Mouse (Mus musculus) forebrain, embryonic 14.5 days (tissue): ENCODE results near the gene Nxpe3. TPM values are rescaled to one million over a fixed set of nuclear protein-coding genes. Genes with fewer than 3 reads are reported as not detected.

ENCODE experiments used
- ATAC-seq: fragments of 200-750 bp; cut with Nextera tagmentation; 2 replicates; pipeline ENCODE4 v1.8.0; 2017; ENCODE audit warnings: mild to moderate bottlenecking, moderate library complexity
- DNase-seq: peaks from one replicate; pipeline ENCODE4 v3.0.0-alpha.2; 2015; ENCODE audit warnings: low spot score
- H3K27ac ChIP-seq: fragments of 300-500 bp; sonication (generic); 2 replicates; pipeline ENCODE4 v1.5.1; 2014; ENCODE audit warnings: low read depth, mild to moderate bottlenecking, control low read depth, low read length, moderate library complexity
- H3K27me3 ChIP-seq: fragments of 300-500 bp; sonication (generic); replicated peaks from 2 replicates; pipeline ENCODE4 v1.6.1; 2014; ENCODE audit warnings: low read length, control low read depth, mixed read lengths; ENCODE audit not compliant: control insufficient read depth, insufficient read depth
- H3K36me3 ChIP-seq: fragments of 300-500 bp; sonication (generic); 2 replicates; pipeline ENCODE4 v1.6.1; 2014; ENCODE audit warnings: low read length, control low read depth; ENCODE audit not compliant: control insufficient read depth, insufficient read depth
- H3K4me1 ChIP-seq: fragments of 300-500 bp; sonication (generic); 2 replicates; pipeline ENCODE4 v1.6.1; 2014; ENCODE audit warnings: antibody characterized with exemption, low read length, control low read depth; ENCODE audit not compliant: control insufficient read depth, insufficient read depth
- H3K4me2 ChIP-seq: fragments of 300-500 bp; sonication (generic); 2 replicates; pipeline ENCODE4 v1.6.1; 2014; ENCODE audit warnings: mild to moderate bottlenecking, control low read depth, low read length
- H3K4me3 ChIP-seq: fragments of 300-500 bp; sonication (generic); 2 replicates; pipeline ENCODE4 v1.5.1; 2014; ENCODE audit warnings: low read depth, low read length, control low read depth
- H3K9ac ChIP-seq: fragments of 300-500 bp; sonication (generic); 2 replicates; pipeline ENCODE4 v1.6.1; 2014; ENCODE audit warnings: mild to moderate bottlenecking, low read length, control low read depth, moderate library complexity
- H3K9me3 ChIP-seq: fragments of 300-500 bp; sonication (generic); replicated peaks from 2 replicates; pipeline ENCODE4 v1.6.1; 2016; ENCODE audit warnings: low read length, control low read depth, mixed read lengths; ENCODE audit not compliant: control insufficient read depth
- WGBS: fragments of 180-500 bp; shearing (Covaris S2); extraction: QIAGEN DNeasy Blood & Tissue Kit; methylation state at CpG from one replicate; pipeline ENCODE4 v1.1.7; 2014; 5-methylcytosine and 5-hydroxymethylcytosine counted together
- polyA plus RNA-seq: library from polyadenylated mRNA; unstranded; fragments of >200 nt; fragmentation: Nextera tagmentation; extraction: Ambion mirVana; gene quantifications from 2 replicates; pipeline ENCODE4 v1.2.1, GENCODE M21; 2014

Gene Nxpe3
- polyA plus RNA-seq, 1 experiment from 2014 or later = 1.3 TPM

- Histone ChIP-seq H3K27ac (no peak overlapping the region), H3K9me3 (no peaks in the 10 kb centered on the region), H3K36me3 (peaks cover 3% of the 10 kb centered on the region), H3K4me2 (peak overlapping the region; percentile 83), H3K4me3 (0 out of 2 replicates have a peak overlapping the region, but pooled peaks have one; percentile 76), H3K27me3 (no peaks in the 10 kb centered on the region), H3K4me1 (0 out of 2 replicates have a peak, but pooled peaks cover 10% of the 10 kb centered on the region), H3K9ac (no peak overlapping the region)
- 87% methylated on average over 8 of the region's 8 CpGs for WGBS
- ATAC-seq (no peak), DNase-seq (no peak)
These were observed 1.5 kb downstream of the Nxpe3 start for GRCm38 (mm10) chr16:55893410-55894107.

GRCm38 (mm10) chr16:55892484-55892883 is 2.6 kb downstream of the Nxpe3 start:
- DNase-seq = no peak
- Histone ChIP-seq H3K4me1 (0 out of 2 replicates have a peak, but pooled peaks cover 10% of the 10 kb centered on the region), H3K4me3 (no peak overlapping the region), H3K27me3 (no peaks in the 10 kb centered on the region), H3K9ac (no peak overlapping the region), H3K9me3 (no peaks in the 10 kb centered on the region), H3K4me2 (no peak overlapping the region), H3K27ac (no peak overlapping the region), H3K36me3 (peaks cover 12% of the 10 kb centered on the region)
- ATAC-seq = no peak
- WGBS = 80% methylated on average over 6 of the region's 7 CpGs

DNA sequence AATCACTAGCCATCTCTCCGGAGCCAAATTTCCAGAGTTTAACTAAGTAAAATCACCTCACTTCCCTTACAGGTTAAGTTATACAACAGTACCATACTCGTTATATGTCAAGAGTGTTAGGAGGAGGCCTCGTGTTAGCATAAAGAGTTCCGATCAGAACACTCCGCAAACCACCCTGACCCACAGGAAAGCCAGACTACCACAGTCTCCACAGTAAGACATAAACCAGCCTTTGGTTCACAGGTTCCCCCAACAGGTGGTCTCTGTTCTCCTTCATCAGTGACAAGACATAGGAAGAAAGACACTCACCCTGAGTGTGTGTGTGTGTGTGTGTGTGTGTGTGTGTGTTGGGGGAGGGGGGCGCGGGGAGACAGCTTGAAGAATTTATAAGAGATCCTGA is 3.7 kb downstream of the Nxpe3 start:
- Histone ChIP-seq H3K27me3 (no peaks in the 10 kb centered on the region), H3K4me1 (0 out of 2 replicates have a peak, but pooled peaks cover 9% of the 10 kb centered on the region), H3K36me3 (peaks cover 13% of the 10 kb centered on the region), H3K4me2 (no peak overlapping the region), H3K4me3 (no peak overlapping the region), H3K27ac (no peak overlapping the region), H3K9ac (no peak overlapping the region), H3K9me3 (no peaks in the 10 kb centered on the region)
- ATAC-seq = no peak
- 93% methylated on average over 7 of the region's 7 CpGs for WGBS
- DNase-seq = no peak

GRCm38 (mm10) chr16:55890346-55891136 is 4.5 kb downstream of the Nxpe3 start:
- no peaks in the 10 kb centered on the region for H3K9me3 ChIP-seq
- H3K4me2 ChIP-seq = no peak overlapping the region
- no peak overlapping the region for H3K4me3 ChIP-seq
- H3K27ac ChIP-seq = no peak overlapping the region
- 92% methylated on average over 19 of the region's 19 CpGs for WGBS
- H3K4me1 ChIP-seq = 0 out of 2 replicates have a peak, but pooled peaks cover 8% of the 10 kb centered on the region
- no peak for DNase-seq
- peaks cover 13% of the 10 kb centered on the region for H3K36me3 ChIP-seq
- H3K27me3 ChIP-seq = no peaks in the 10 kb centered on the region
- H3K9ac ChIP-seq = no peak overlapping the region
- no peak for ATAC-seq

DNA sequence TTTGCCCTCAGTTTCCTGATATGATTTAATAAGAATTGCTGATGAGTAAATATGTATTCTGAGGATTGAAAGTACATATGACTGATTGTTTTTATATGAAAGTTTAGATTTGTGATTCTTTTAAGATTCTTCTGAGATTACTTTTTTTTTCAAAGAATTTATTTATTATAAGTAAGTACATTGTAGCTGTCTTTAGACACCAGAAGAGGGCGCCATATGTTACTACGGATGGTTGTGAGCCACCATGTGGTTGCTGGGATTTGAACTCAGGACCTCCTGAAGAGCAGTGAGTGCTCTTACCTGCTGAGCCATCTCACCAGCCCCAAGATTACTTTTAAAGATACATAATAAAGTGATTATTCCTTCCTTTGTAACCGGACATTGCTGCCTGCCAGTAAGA is 5.6 kb downstream of the Nxpe3 start:
- Histone ChIP-seq H3K4me3 (no peak overlapping the region), H3K9ac (no peak overlapping the region), H3K27ac (no peak overlapping the region), H3K4me1 (0 out of 2 replicates have a peak, but pooled peaks cover 6% of the 10 kb centered on the region), H3K4me2 (no peak overlapping the region), H3K36me3 (peaks cover 13% of the 10 kb centered on the region), H3K9me3 (no peaks in the 10 kb centered on the region), H3K27me3 (no peaks in the 10 kb centered on the region)
- ATAC-seq = no peak
- 89% methylated on average over 3 of the region's 3 CpGs for WGBS
- DNase-seq = no peak

- Histone ChIP-seq H3K4me2 (no peak overlapping the region), H3K27me3 (no peaks in the 10 kb centered on the region), H3K4me3 (no peak overlapping the region), H3K9me3 (no peaks in the 10 kb centered on the region), H3K4me1 (0 out of 2 replicates have a peak, but pooled peaks cover under 1% of the 10 kb centered on the region), H3K27ac (no peak overlapping the region), H3K36me3 (peaks cover 13% of the 10 kb centered on the region), H3K9ac (no peak overlapping the region)
- DNase-seq = no peak
- 90% methylated on average over 3 of the region's 3 CpGs for WGBS
- ATAC-seq = no peak
These were observed 6.5 kb downstream of the Nxpe3 start for GRCm38 (mm10) chr16:55888584-55888960.

DNA sequence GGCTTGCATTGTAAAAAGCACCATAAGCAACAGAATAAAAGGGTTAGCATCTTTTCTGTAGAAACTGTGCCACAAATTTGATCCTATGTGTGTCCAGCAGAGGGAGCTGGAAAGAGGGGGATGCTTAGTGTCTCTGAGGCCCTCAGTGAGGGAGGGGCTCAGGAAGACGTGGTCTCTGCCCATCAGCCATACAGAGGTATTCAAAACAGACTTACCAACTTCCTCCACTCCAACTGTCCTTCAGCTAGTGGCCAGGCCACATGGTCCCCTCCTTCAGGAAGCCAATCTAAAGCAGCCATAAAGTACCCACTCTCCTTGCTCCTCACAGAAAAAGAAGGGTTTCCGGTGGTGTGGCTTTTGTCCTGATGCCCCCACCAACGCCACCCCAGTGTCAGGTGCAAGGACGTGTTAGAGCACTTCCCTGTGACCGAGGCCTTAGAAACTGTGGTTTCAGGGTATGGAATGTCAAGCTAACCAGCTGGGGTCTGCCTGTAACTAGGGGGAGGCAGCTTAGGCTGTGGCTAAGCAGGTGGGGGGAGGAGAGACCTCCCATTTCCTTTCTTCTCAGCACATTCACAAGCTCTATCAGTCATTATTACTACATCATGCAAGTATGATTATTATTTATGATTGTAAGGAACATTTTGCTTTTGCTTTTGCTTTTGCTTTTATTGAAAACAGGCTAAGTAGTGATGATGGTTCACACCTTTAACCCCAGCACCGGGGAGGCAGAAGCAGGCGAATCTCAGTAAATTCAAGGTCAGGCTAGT is 7.1 kb downstream of the Nxpe3 start:
- no peak overlapping the region for H3K9ac ChIP-seq
- H3K27me3 ChIP-seq = no peaks in the 10 kb centered on the region
- WGBS = 66% methylated on average over 7 of the region's 7 CpGs
- H3K4me1 ChIP-seq = no peaks in the 10 kb centered on the region
- DNase-seq (peak; percentile 17), ATAC-seq (no peak)
- H3K36me3 ChIP-seq = peaks cover 13% of the 10 kb centered on the region
- no peak overlapping the region for H3K27ac ChIP-seq
- no peak overlapping the region for H3K4me2 ChIP-seq
- H3K9me3 ChIP-seq = no peaks in the 10 kb centered on the region
- H3K4me3 ChIP-seq = no peak overlapping the region

GRCm38 (mm10) chr16:55884246-55884645 is 10.8 kb downstream of the Nxpe3 start:
- DNase-seq (no peak), ATAC-seq (peak; percentile 32; the same call in 1 of the 2 replicates)
- Histone ChIP-seq H3K9ac (no peak overlapping the region), H3K27ac (no peak overlapping the region), H3K27me3 (no peaks in the 10 kb centered on the region), H3K4me2 (no peak overlapping the region), H3K4me3 (no peak overlapping the region), H3K4me1 (no peaks in the 10 kb centered on the region), H3K9me3 (no peaks in the 10 kb centered on the region), H3K36me3 (peaks cover 13% of the 10 kb centered on the region)
- WGBS = 57% methylated on average over 11 of the region's 11 CpGs
